Mouse (Mus musculus): ENCODE data around the gene Sspn.

GRCm38 (mm10) chr6:145910469-145911426 lies 20.7 kb upstream of the Sspn start:
- no peak for TF ChIP-seq GATA1 (IDR thresholded peaks at IDR 0.05; ENCODE audit: borderline replicate concordance, low read length)
- no peak for TF ChIP-seq FLI1 (IDR thresholded peaks at IDR 0.05; ENCODE audit: low read length)

Measured in megakaryocyte, embryonic 14.5 days (primary cell).